Mouse (Mus musculus): ENCODE measurements at regions not wholly inside any gene's neighbourhood (a gene's known extent, or its start where the extent isn't known, plus 50 kb on each side); places are given as distances from the start of the nearest gene placed in this dataset.

GRCm38 (mm10) chr3:140837976-140838581 is 374.1 kb downstream of the Pdha2 start (continued):
- no peak for TF ChIP-seq MYB (IDR thresholded peaks at IDR 0.05; ENCODE audit: low read depth, low read length)
- no peak for TF ChIP-seq KAT2A (conservative IDR thresholded peaks at IDR 0.05; ENCODE audit: low read depth, low read length)
- no peak for TF ChIP-seq POLR2A (IDR thresholded peaks at IDR 0.05; ENCODE audit: control insufficient read depth in 1 of 2, insufficient read depth in 1 of 2, low read depth in 1 of 2, low read length in 2 of 2, poor library complexity in 1 of 2)
- peak; percentile 83 for TF ChIP-seq MYC (IDR thresholded peaks at IDR 0.05; ENCODE audit: low read depth, low read length)
- no peak for TF ChIP-seq TCF12 (IDR thresholded peaks at IDR 0.05; ENCODE audit: low read depth, low read length)
- no peak for TF ChIP-seq MAZ (IDR thresholded peaks at IDR 0.05; ENCODE audit: low read depth, low read length)
- TF ChIP-seq MEF2A (IDR thresholded peaks at IDR 0.05; ENCODE audit: extremely low read depth, insufficient replicate concordance, low read depth, low read length, poor library complexity, severe bottlenecking), result no peak
- no peak for TF ChIP-seq CHD1 (IDR thresholded peaks at IDR 0.05; ENCODE audit: low read depth, low read length)
- no peak for TF ChIP-seq TAL1 (IDR thresholded peaks at IDR 0.05; ENCODE audit: low read length)
- TF ChIP-seq POLR2AphosphoS5 (IDR thresholded peaks at IDR 0.05; ENCODE audit: borderline replicate concordance, low read depth, low read length), result no peak
- no peak for TF ChIP-seq ELF1 (IDR thresholded peaks at IDR 0.05; ENCODE audit: low read depth, low read length)
- no peak for TF ChIP-seq JUND (IDR thresholded peaks at IDR 0.05; ENCODE audit: low read depth, low read length)
- TF ChIP-seq MXI1 (IDR thresholded peaks at IDR 0.05; ENCODE audit: low read depth, low read length), result peak; percentile 88
- no peak for TF ChIP-seq NRF1 (IDR thresholded peaks at IDR 0.05; ENCODE audit: insufficient read depth, low read depth, low read length, poor library complexity, severe bottlenecking)
- no peak for TF ChIP-seq ZMIZ1 (IDR thresholded peaks at IDR 0.05; ENCODE audit: low read depth, low read length)
- TF ChIP-seq RAD21 (IDR thresholded peaks at IDR 0.05; ENCODE audit: low read depth, low read length), result no peak

GRCm38 (mm10) chr3:140821266-140821665 is 390.9 kb downstream of the Pdha2 start:
- H3K27ac ChIP-seq (ENCODE audit: control insufficient read depth, low read depth, low read length), result no peak overlapping the region
- H3K79me2 ChIP-seq (ENCODE audit: control insufficient read depth, insufficient read depth, low read length, poor library complexity), result no peaks in the 10 kb centered on the region
- H3K9me3 ChIP-seq (replicated peaks; ENCODE audit: insufficient read depth, low read length), result no peaks in the 10 kb centered on the region
- no peak for TF ChIP-seq NELFE (IDR thresholded peaks at IDR 0.05; ENCODE audit: low read depth, low read length)
- no peak for TF ChIP-seq MAZ (IDR thresholded peaks at IDR 0.05; ENCODE audit: low read depth, low read length)
- no peak for TF ChIP-seq MYC (IDR thresholded peaks at IDR 0.05; ENCODE audit: low read depth, low read length)
- no peak for TF ChIP-seq POLR2AphosphoS5 (IDR thresholded peaks at IDR 0.05; ENCODE audit: borderline replicate concordance, low read depth, low read length)
- no peak for TF ChIP-seq TBP (IDR thresholded peaks at IDR 0.05; ENCODE audit: low read depth, low read length)
- no peak for TF ChIP-seq MXI1 (IDR thresholded peaks at IDR 0.05; ENCODE audit: low read depth, low read length)
- TF ChIP-seq GABPA (IDR thresholded peaks at IDR 0.05; ENCODE audit: low read depth, low read length), result no peak
- no peak for TF ChIP-seq GATA1 (IDR thresholded peaks at IDR 0.05; ENCODE audit: low read depth, low read length)
- no peak for TF ChIP-seq ZKSCAN1 (IDR thresholded peaks at IDR 0.05; ENCODE audit: low read depth, low read length)
- no peak for TF ChIP-seq ETS1 (IDR thresholded peaks at IDR 0.05; ENCODE audit: low read depth, low read length)
- no peak for TF ChIP-seq MEF2A (IDR thresholded peaks at IDR 0.05; ENCODE audit: extremely low read depth, insufficient replicate concordance, low read depth, low read length, poor library complexity, severe bottlenecking)
- no peak for TF ChIP-seq TCF12 (IDR thresholded peaks at IDR 0.05; ENCODE audit: low read depth, low read length)
- no peak for TF ChIP-seq RAD21 (IDR thresholded peaks at IDR 0.05; ENCODE audit: low read depth, low read length)
- peak overlapping the region in 1 of 2 experiments; percentile 34; a peak in 2 of 4 replicates for H3K4me3 ChIP-seq (ENCODE audit: control insufficient read depth in 1 of 2, insufficient read depth in 1 of 2, low read depth in 2 of 2, low read length in 2 of 2)
- H3K4me1 ChIP-seq (ENCODE audit: control insufficient read depth in 1 of 2, insufficient read depth in 2 of 2, low read length in 2 of 2), result peaks cover 2 to 5% of the 10 kb centered on the region in 2 experiments; a peak in 2 of 4 replicates
- DNase-seq (ENCODE audit: low read depth, low spot score), result peak; percentile 66
- no peaks in the 10 kb centered on the region for H3K27me3 ChIP-seq (ENCODE audit: control insufficient read depth in 1 of 2, insufficient read depth in 2 of 2, low read length in 2 of 2)
- H3K9ac ChIP-seq (ENCODE audit: control insufficient read depth, low read depth, low read length, poor library complexity, severe bottlenecking), result peak overlapping the region; percentile 9; the same call in 1 of the 2 replicates
- H3K36me3 ChIP-seq (ENCODE audit: control insufficient read depth in 1 of 2, insufficient read depth in 2 of 2, low read length in 2 of 2), result peaks cover 0 to 6% of the 10 kb centered on the region in 2 experiments; a peak in 2 of 4 replicates

Measured in MEL (cell line).